Mouse (Mus musculus) kidney, postnatal 10 days (tissue): ENCODE results near the gene Tpmt.

Experiments used
- DNase-seq: peaks from one replicate; pipeline ENCODE4 v3.0.0; 2021; ENCODE audit warnings: mixed read lengths

Gene Tpmt

DNA sequence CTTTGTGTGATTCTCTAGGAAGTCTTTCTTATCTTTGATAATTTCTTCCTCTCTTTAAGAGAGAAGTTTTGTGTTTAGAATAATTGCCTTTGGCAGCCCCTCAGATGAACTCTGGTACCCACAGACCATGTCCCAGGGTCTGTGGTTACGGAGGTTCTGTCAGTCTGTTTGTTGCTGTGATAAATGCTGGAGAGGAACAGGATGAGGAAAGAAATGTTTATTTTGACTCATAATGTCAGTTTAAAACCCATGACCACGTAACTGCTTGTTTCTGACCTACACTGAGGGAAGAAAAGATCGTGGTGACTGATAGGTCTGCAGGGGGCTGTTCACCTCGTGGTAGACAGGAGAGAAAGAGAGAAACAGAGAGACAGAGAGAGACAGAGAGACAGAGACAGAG, 68.6 kb downstream of the Tpmt start:
- DNase-seq, result no peak

DNA sequence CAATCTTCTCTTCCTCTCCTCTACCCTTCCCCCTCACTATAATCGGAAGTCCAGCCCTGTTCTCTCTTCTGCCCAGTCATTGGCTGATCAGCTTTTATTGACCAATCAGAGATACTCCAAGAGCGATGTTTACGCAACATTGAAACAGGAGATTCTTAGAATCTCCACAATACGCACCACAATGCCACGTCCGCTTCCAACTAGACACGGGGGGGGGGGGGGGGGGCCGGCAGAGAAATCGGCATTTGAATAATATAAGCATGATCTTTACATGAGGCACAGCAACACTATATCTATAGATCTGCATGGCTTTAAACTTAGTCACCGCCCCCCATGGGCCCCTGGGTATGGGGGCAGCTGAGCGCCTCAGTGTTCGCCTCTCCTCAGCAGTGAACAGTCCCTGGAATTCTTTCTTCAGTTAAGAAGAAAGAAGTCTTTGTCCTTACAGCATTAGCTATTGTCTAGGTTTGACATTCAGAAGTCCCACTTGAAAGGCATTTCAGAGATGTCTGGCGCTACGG, 69.4 kb downstream of the Tpmt start:
- no peak for DNase-seq
